Mouse (Mus musculus) left cerebral cortex, adult 2 months (tissue): Measurements from ENCODE around the gene Nnmt. TPM values are rescaled to one million over a fixed set of nuclear protein-coding genes. Genes with fewer than 3 reads are reported as not detected.

ENCODE experiments used
- DNase-seq, 2 experiments: peaks; one replicate each; pipeline ENCODE4 v3.0.0; 2021 to 2022; ENCODE audit warnings: low spot score in 2 of 2, mixed read lengths in 1 of 2; ENCODE audit errors: extremely low spot score in 1 of 2
- H3K27ac ChIP-seq: fragments of 200-600 bp; 2 replicates; pipeline ENCODE4 v1.8.1; 2022
- H3K4me3 ChIP-seq: fragments of 200-600 bp; 2 replicates; pipeline ENCODE4 v1.8.1; 2022
- CTCF ChIP-seq: fragments of 200-600 bp; IDR thresholded peaks from 2 replicates; pipeline ENCODE4 v1.8.1; 2022; ENCODE audit warnings: antibody characterized with exemption, mild to moderate bottlenecking, moderate library complexity
- intact Hi-C: fragments of 180-260 bp; cut with DNase I; formaldehyde crosslinking; loops from one replicate; pipeline ENCODE4 v1.15.1; 2025
- long read RNA-seq, 2 experiments: library from polyadenylated mRNA; stranded (forward); transcript quantifications; one replicate each; pipeline ENCODE4 v2.0.0; 2021; ENCODE audit warnings: borderline mapping rate in 2 of 2
- total RNA-seq, 2 experiments: library from RNA; stranded (reverse); gene quantifications; 2 replicates each; pipeline ENCODE4 v1.2.3; 2021

The Nnmt gene
- 1 to 10 TPM in 1 of 2 experiments, under 1 TPM in 1; 0.57 to 1.4 TPM for total RNA-seq
- long read RNA-seq, experiment 1, result 0 reads
- long read RNA-seq, experiment 2, partial matches to known transcripts, result 0 of 1 reads
- long read RNA-seq, experiment 2, other reads (novel, unspliced or antisense), result 0 of 1 reads

- intact Hi-C loops, result no loop called here
These were observed at the start of gene Nnmt for GRCm38 (mm10) chr9:48604939-48605598. Gene Nnmt (minus strand): TSS chr9:48605153.

GRCm38 (mm10) chr9:48654730-48655129 is 49.8 kb upstream of the Nnmt start:
- no peak for TF ChIP-seq CTCF
- H3K27ac ChIP-seq, result no peak overlapping the region
- no peak overlapping the region for H3K4me3 ChIP-seq
- intact Hi-C loops, result no loop called here
- no peak for DNase-seq

More at GRCm38 (mm10) chr9:48604939-48605598, at the start of gene Nnmt:
- H3K4me3 ChIP-seq, result no peak within 1 kb of the TSS
- H3K27ac ChIP-seq, result no peak within 1 kb of the TSS
- no peak for DNase-seq
- TF ChIP-seq CTCF, result no peak

- no peak for TF ChIP-seq CTCF
- Histone ChIP-seq H3K27ac (no peak overlapping the region), H3K4me3 (no peak overlapping the region)
- intact Hi-C loops, result no loop called here
- no peak for DNase-seq
These were observed 48.6 kb upstream of the Nnmt start for GRCm38 (mm10) chr9:48653399-48654070.

GRCm38 (mm10) chr9:48652026-48652425 is 47.1 kb upstream of the Nnmt start:
- no peak overlapping the region for H3K27ac ChIP-seq

GRCm38 (mm10) chr9:48650846-48651245 is 45.9 kb upstream of the Nnmt start:
- no peak overlapping the region for H3K27ac ChIP-seq
- H3K4me3 ChIP-seq, result no peak overlapping the region
- no peak for TF ChIP-seq CTCF
- no peak for DNase-seq
- intact Hi-C loops, result no loop called here

More at GRCm38 (mm10) chr9:48652026-48652425, 47.1 kb upstream of the Nnmt start:
- intact Hi-C loops, result no loop called here
- no peak for TF ChIP-seq CTCF
- H3K4me3 ChIP-seq, result no peak overlapping the region
- no peak for DNase-seq

- intact Hi-C loops, result loop anchor here (5.0 kb wide), 2 partner anchors 72 to 87 kb away; no protein-coding TSS in a partner anchor
- no peak for TF ChIP-seq CTCF
- Histone ChIP-seq H3K4me3 (no peak overlapping the region), H3K27ac (no peak overlapping the region)
- DNase-seq, result peak in 1 of 2 experiments; percentile 10
These were observed 45.1 kb upstream of the Nnmt start for GRCm38 (mm10) chr9:48649851-48650685.

GRCm38 (mm10) chr9:48649098-48649766 is 44.3 kb upstream of the Nnmt start:
- Histone ChIP-seq H3K4me3 (peak overlapping the region; percentile 36), H3K27ac (peak overlapping the region; percentile 78)
- peak in 1 of 2 experiments; percentile 17 for DNase-seq
- TF ChIP-seq CTCF, result no peak; the same call in 1 of the 2 replicates
- intact Hi-C loops, result loop anchor here (5.0 kb wide), 2 partner anchors 73 to 88 kb away; no protein-coding TSS in a partner anchor

- no peak for TF ChIP-seq CTCF
- intact Hi-C loops, result loop anchor here (1.0 to 5.0 kb wide), 3 partner anchors 74 to 188 kb away; partner anchors contain the start of gene Zbtb16
- H3K4me3 ChIP-seq, result peak overlapping the region; percentile 36
- DNase-seq, result peak in 1 of 2 experiments; percentile 10
- H3K27ac ChIP-seq, result peak overlapping the region; percentile 78
These were observed 43.5 kb upstream of the Nnmt start for GRCm38 (mm10) chr9:48648285-48649097.

GRCm38 (mm10) chr9:48647648-48648284 is 42.8 kb upstream of the Nnmt start:
- Histone ChIP-seq H3K4me3 (no peak overlapping the region; the same call in 1 of the 2 replicates), H3K27ac (peak overlapping the region; percentile 64)
- DNase-seq, result peak in 1 of 2 experiments; percentile 14
- intact Hi-C loops, result loop anchor here (1.0 to 5.0 kb wide), 3 partner anchors 75 to 189 kb away; partner anchors contain the start of gene Zbtb16
- TF ChIP-seq CTCF, result no peak
